Mouse (Mus musculus): ENCODE measurements around the gene Fbxw10.

DNA sequence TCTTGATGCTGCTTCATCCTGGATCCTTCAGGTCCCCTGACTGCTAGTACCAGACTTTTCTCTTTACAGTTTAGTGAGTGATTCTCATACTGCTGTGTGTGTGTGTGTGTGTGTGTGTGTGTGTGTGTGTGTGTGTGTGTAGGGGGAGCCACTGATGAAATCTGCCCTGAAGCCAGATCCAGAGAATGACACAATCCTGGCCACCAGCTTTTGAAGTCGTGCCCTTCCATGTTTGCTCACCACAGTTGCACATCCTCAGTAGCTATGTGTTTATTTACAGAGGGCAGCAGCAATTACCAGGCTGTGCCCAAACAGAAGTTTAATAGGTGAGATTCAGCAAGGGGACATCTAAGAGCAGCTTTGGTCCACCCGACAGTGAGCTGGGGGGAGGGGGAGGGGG, 69.9 kb downstream of the Fbxw10 start:
- TF ChIP-seq POLR2A (IDR thresholded peaks at IDR 0.05; ENCODE audit: insufficient read length, low read depth) = no peak
- no peak for TF ChIP-seq POLR2AphosphoS2 (IDR thresholded peaks at IDR 0.05; ENCODE audit: insufficient read length, low read depth)
- TF ChIP-seq TCF3 (IDR thresholded peaks at IDR 0.05; ENCODE audit: insufficient read length, low read depth) = no peak
- no peak for TF ChIP-seq MYOG (IDR thresholded peaks at IDR 0.05; ENCODE audit: control insufficient read depth in 1 of 3, insufficient read depth in 1 of 3, insufficient read length in 2 of 3, low read depth in 2 of 3)
- no peak for TF ChIP-seq E2F4 (IDR thresholded peaks at IDR 0.05; ENCODE audit: insufficient read depth)
- TF ChIP-seq MAX (IDR thresholded peaks at IDR 0.05; ENCODE audit: low read depth) = no peak
- TF ChIP-seq TCF12 (IDR thresholded peaks at IDR 0.05; ENCODE audit: insufficient read depth, poor library complexity, severe bottlenecking) = no peak
- TF ChIP-seq CEBPB (IDR thresholded peaks at IDR 0.05; ENCODE audit: insufficient read depth, poor library complexity, severe bottlenecking) = no peak
- TF ChIP-seq SRF (IDR thresholded peaks at IDR 0.05; ENCODE audit: control insufficient read depth, insufficient read length, low read depth) = no peak
- TF ChIP-seq USF1 (IDR thresholded peaks at IDR 0.05; ENCODE audit: low read depth) = no peak
- no peak for TF ChIP-seq REST (IDR thresholded peaks at IDR 0.05; ENCODE audit: insufficient read depth, insufficient read length)
- no peak for TF ChIP-seq MYOD1 (IDR thresholded peaks at IDR 0.05; ENCODE audit: control insufficient read depth in 1 of 3, insufficient read length in 2 of 3, low read depth in 2 of 3)

Measured in myocyte (in vitro differentiated cells).